Mouse (Mus musculus) stomach, embryonic 15.5 days (tissue): ENCODE data around the gene Prss41. TPM values are rescaled to one million over a fixed set of nuclear protein-coding genes. Genes with fewer than 3 reads are reported as not detected.
A peak's percentile ranks its signal among the peaks of the same experiment; 100 is the strongest.
"Not testable (repeated sequence)": the region's sequence is repeated elsewhere in the genome, so short reads cannot be mapped to it uniquely, and the experiment has no call there.

Source experiments
- ATAC-seq: fragments of 200-750 bp; cut with Nextera tagmentation; 2 replicates; pipeline ENCODE4 v1.8.0; 2017; ENCODE audit warnings: low read depth, moderate number of reproducible peaks, moderate TSS enrichment; ENCODE audit not compliant: insufficient read depth, low FRiP score
- H3K27ac ChIP-seq: fragments of 300-500 bp; sonication (generic); 2 replicates; pipeline ENCODE4 v1.5.1; 2015; ENCODE audit warnings: mild to moderate bottlenecking, inconsistent platforms
- H3K27me3 ChIP-seq: fragments of 300-500 bp; sonication (generic); replicated peaks from 2 replicates; pipeline ENCODE4 v1.6.1; 2015; ENCODE audit warnings: inconsistent platforms
- H3K36me3 ChIP-seq: fragments of 300-500 bp; sonication (generic); 2 replicates; pipeline ENCODE4 v1.6.1; 2015; ENCODE audit warnings: inconsistent platforms
- H3K4me1 ChIP-seq: fragments of 300-500 bp; sonication (generic); 2 replicates; pipeline ENCODE4 v1.6.1; 2015; ENCODE audit warnings: inconsistent platforms
- H3K4me2 ChIP-seq: fragments of 300-500 bp; sonication (generic); 2 replicates; pipeline ENCODE4 v1.6.1; 2015; ENCODE audit warnings: mild to moderate bottlenecking, inconsistent platforms
- H3K4me3 ChIP-seq: fragments of 300-500 bp; sonication (generic); replicated peaks from 2 replicates; pipeline ENCODE4 v1.5.1; 2015; ENCODE audit warnings: inconsistent platforms
- H3K9ac ChIP-seq: fragments of 300-500 bp; sonication (generic); 2 replicates; pipeline ENCODE4 v1.6.1; 2015; ENCODE audit warnings: inconsistent platforms
- H3K9me3 ChIP-seq: fragments of 300-500 bp; sonication (generic); 2 replicates; pipeline ENCODE4 v1.6.1; 2016; ENCODE audit warnings: inconsistent platforms
- WGBS: fragments of 180-500 bp; shearing (Covaris S2); methylation state at CpG from one replicate; pipeline ENCODE4 v1.1.7; 2015; 5-methylcytosine and 5-hydroxymethylcytosine counted together
- polyA plus RNA-seq: library from polyadenylated mRNA; unstranded; fragments of >200 nt; fragmentation: Nextera tagmentation; extraction: Ambion mirVana; gene quantifications from 2 replicates; pipeline ENCODE4 v1.2.1, GENCODE M21; 2015

The Prss41 gene
- 1.6 and 1.9 TPM in 2 replicates for polyA plus RNA-seq

GRCm38 (mm10) chr17:23843812-23844273 is at the start of gene Prss41, which contains the start of gene Prss32:
Gene Prss41, minus strand, starts transcription at chr17:23844172.
Gene Prss32, plus strand, starts transcription at chr17:23843855.
- peak; percentile 35 for ATAC-seq
- H3K4me3 ChIP-seq: peak within 1 kb of the TSS; percentile 13; the same call in 1 of the 2 replicates
- 13% methylated on average over 19 of the region's 19 CpGs for WGBS

GRCm38 (mm10) chr17:23880576-23880975 is 36.6 kb upstream of the Prss41 start, which contains the start of the genes Dcpp1 and Dcpp2:
Gene Dcpp1, plus strand, starts transcription at chr17:23880876.
Gene Dcpp2, plus strand, starts transcription at chr17:23880880.
- 53% methylated on average over 4 of the region's 4 CpGs for WGBS

More at GRCm38 (mm10) chr17:23843812-23844273, at the start of gene Prss41, which contains the start of gene Prss32:
- Histone ChIP-seq H3K27ac (no peak within 1 kb of the TSS), H3K27me3 (no peaks in the 10 kb centered on the region), H3K9ac (no peak within 1 kb of the TSS), H3K9me3 (no peaks in the 10 kb centered on the region), H3K36me3 (no peaks in the 10 kb centered on the region), H3K4me2 (peak within 1 kb of the TSS; percentile 36), H3K4me1 (no peaks in the 10 kb centered on the region)

GRCm38 (mm10) chr17:23877166-23877565 is 33.2 kb upstream of the Prss41 start:
- ATAC-seq: no peak
- no peaks in the 10 kb centered on the region for H3K27me3 ChIP-seq
- no peaks in the 10 kb centered on the region for H3K9me3 ChIP-seq
- no peaks in the 10 kb centered on the region for H3K36me3 ChIP-seq
- no peak overlapping the region for H3K27ac ChIP-seq
- no peak overlapping the region for H3K9ac ChIP-seq
- no peak overlapping the region for H3K4me2 ChIP-seq
- 0 out of 2 replicates have a peak, but pooled peaks cover 5% of the 10 kb centered on the region for H3K4me1 ChIP-seq
- H3K4me3 ChIP-seq: no peak overlapping the region
- 90% methylated on average over 2 of the region's 2 CpGs for WGBS

More at GRCm38 (mm10) chr17:23880576-23880975, 36.6 kb upstream of the Prss41 start, which contains the start of the genes Dcpp1 and Dcpp2:
- H3K27ac ChIP-seq, H3K4me1 ChIP-seq, H3K4me3 ChIP-seq, ATAC-seq, H3K9me3 ChIP-seq, H3K4me2 ChIP-seq, H3K27me3 ChIP-seq, H3K9ac ChIP-seq, H3K36me3 ChIP-seq: not testable (repeated sequence)

DNA sequence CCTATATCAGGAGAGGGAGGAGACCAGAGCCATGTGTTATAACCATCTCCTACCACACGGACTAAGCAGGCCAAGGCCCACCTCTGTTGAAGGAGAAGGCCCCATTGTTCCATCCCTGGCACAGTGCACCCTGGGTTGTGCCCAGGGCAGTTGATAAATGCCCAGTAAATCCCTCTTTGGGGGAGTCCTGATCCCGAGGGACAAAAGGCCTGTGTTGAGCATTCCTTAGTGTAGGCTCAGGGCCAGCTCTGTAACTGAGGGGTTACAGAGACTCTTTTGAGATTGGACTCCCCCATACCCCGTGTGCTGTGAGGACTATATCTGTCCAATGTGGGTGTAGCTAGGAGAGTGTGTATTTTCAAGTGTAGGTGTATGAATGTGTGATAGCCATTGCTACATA is 32.8 kb upstream of the Prss41 start:
- H3K4me1 ChIP-seq: 0 out of 2 replicates have a peak, but pooled peaks cover 5% of the 10 kb centered on the region
- WGBS: 67% methylated on average over 3 of the region's 3 CpGs
- H3K27me3 ChIP-seq: no peaks in the 10 kb centered on the region
- H3K4me2 ChIP-seq: no peak overlapping the region
- H3K9ac ChIP-seq: no peak overlapping the region
- no peak overlapping the region for H3K4me3 ChIP-seq
- no peaks in the 10 kb centered on the region for H3K36me3 ChIP-seq
- H3K9me3 ChIP-seq: no peaks in the 10 kb centered on the region
- H3K27ac ChIP-seq: no peak overlapping the region
- ATAC-seq: peak; percentile 55; the same call in 1 of the 2 replicates

DNA sequence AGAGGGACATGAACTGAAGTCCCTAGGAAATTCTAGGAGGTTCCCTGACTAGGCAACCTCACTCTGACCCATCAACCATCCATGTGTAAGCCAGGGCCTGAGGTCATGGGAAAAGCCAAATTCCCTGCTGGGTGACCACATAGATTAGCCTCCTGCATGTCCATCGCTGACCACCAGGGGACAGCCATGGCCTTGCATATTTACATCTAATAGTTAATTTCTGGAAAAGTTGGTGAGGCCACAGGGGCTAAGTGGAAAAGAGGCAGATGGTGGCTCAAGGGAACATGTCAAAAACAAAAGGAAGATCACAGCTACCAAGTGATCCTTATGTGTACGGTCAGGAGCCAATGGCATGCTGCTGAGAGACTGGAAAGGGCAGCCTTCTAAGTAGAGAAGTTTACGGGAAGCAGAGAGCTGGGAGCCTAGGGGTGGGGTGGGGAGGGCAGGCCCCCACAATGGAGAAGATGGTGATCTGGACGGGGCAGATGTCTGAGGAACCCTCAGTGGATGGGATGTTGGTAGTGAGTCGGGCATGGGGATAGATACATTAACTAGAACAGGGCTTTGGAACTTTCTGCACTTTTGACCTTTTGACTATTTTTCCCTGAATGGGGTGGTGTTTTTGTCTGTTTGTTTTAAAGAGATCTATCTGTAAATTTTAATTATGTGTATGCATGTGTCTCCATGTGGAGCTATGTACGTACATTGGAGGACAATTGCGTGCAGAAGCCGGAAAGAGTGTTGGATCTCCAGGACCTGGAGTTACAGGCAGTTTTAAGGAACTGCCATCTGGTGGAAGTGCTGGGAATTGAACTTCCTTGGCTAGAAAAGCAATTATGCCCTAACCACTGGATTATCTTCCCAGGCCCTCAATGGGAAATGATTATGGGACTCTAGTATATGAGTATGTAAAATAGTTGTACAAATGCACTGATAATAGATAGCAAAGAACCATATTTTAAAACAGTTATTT is 30.2 kb upstream of the Prss41 start:
- H3K9me3 ChIP-seq: no peaks in the 10 kb centered on the region
- H3K27me3 ChIP-seq: no peaks in the 10 kb centered on the region
- 0 out of 2 replicates have a peak, but pooled peaks cover 5% of the 10 kb centered on the region for H3K4me1 ChIP-seq
- 31% methylated on average over 8 of the region's 8 CpGs for WGBS
- no peak overlapping the region for H3K4me2 ChIP-seq
- H3K36me3 ChIP-seq: no peaks in the 10 kb centered on the region
- no peak for ATAC-seq
- no peak overlapping the region for H3K4me3 ChIP-seq
- no peak overlapping the region for H3K9ac ChIP-seq
- no peak overlapping the region for H3K27ac ChIP-seq

DNA sequence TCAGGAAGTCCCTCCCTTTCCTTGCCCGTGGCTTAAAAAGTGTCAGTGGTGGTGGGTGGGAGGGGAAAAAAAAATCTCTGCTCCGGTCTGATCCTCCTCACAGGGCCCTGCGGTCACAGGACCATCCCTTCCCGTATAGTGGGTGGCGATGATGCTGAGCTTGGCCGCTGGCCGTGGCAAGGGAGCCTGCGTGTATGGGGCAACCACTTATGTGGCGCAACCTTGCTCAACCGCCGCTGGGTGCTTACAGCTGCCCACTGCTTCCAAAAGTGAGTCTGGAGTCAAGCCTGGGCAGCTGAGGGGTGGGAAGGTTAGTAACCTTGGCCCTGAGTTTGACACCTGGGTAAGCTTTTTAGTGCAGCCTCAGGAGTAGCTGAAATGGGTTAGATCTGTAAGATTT is 24.5 kb upstream of the Prss41 start:
- Histone ChIP-seq H3K4me2 (no peak overlapping the region), H3K9ac (no peak overlapping the region), H3K4me1 (no peaks in the 10 kb centered on the region), H3K9me3 (no peaks in the 10 kb centered on the region), H3K27me3 (no peaks in the 10 kb centered on the region), H3K4me3 (no peak overlapping the region), H3K27ac (no peak overlapping the region), H3K36me3 (no peaks in the 10 kb centered on the region)
- 87% methylated on average over 11 of the region's 11 CpGs for WGBS
- no peak for ATAC-seq

DNA sequence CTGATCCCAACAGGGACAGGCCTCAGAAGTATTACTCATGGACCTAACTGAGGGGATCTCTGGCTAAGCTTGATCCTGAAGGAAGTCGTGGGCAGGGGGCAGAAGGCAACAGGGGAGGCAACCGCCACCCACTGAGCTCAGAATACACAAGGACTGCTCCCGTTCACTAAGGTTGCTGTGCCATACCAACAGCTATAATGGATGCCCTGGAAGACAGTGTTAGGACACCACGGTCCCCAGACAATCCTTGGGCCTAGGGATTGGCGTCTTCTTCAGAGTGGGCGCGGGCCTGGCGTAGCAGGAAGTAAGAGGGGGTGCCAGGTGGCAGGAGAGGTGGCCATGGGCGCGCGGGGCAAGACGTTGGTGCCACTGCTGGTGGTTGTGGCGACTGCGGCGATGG is 23.8 kb upstream of the Prss41 start, which contains the start of gene Prss21:
Gene Prss21, plus strand, starts transcription at position 301 of the 400 bp plus-strand sequence.
- Histone ChIP-seq H3K4me1 (no peaks in the 10 kb centered on the region), H3K9me3 (no peaks in the 10 kb centered on the region), H3K27me3 (no peaks in the 10 kb centered on the region), H3K4me3 (no peak within 1 kb of the TSS), H3K4me2 (no peak within 1 kb of the TSS), H3K27ac (no peak within 1 kb of the TSS), H3K36me3 (no peaks in the 10 kb centered on the region), H3K9ac (no peak within 1 kb of the TSS)
- WGBS: 89% methylated on average over 15 of the region's 15 CpGs
- ATAC-seq: no peak

DNA sequence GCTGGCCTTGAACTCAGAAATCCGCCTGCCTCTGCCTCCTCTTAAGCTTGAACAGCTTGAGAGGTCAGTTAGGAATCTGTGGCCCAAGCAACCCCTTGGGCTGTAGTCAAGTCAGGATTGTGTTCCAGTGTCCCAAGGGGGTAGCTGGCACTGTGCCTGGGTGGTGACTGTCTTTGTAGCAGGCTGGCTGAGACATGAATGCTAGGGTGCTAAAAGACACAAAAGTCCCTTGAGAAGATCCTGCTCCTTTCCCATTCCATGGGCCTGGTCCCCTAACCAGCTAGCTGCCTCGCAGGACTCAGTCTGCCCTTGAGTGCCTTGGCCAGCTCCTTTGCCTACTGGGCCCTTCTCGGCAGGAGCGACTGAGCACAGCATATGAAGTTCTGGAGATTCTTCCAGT is 19.0 kb upstream of the Prss41 start:
- no peaks in the 10 kb centered on the region for H3K9me3 ChIP-seq
- WGBS: 87% methylated on average over 4 of the region's 4 CpGs
- no peaks in the 10 kb centered on the region for H3K36me3 ChIP-seq
- no peak overlapping the region for H3K4me3 ChIP-seq
- H3K4me2 ChIP-seq: no peak overlapping the region
- no peaks in the 10 kb centered on the region for H3K4me1 ChIP-seq
- no peak overlapping the region for H3K27ac ChIP-seq
- H3K27me3 ChIP-seq: no peaks in the 10 kb centered on the region
- no peak overlapping the region for H3K9ac ChIP-seq
- ATAC-seq: no peak

- Histone ChIP-seq H3K36me3 (no peaks in the 10 kb centered on the region), H3K4me1 (0 out of 2 replicates have a peak, but pooled peaks cover 4% of the 10 kb centered on the region), H3K27me3 (no peaks in the 10 kb centered on the region), H3K4me2 (no peak overlapping the region), H3K4me3 (no peak overlapping the region), H3K27ac (0 out of 2 replicates have a peak overlapping the region, but pooled peaks have one; percentile 40), H3K9ac (no peak overlapping the region), H3K9me3 (no peaks in the 10 kb centered on the region)
- peak; percentile 79 for ATAC-seq
- 44% methylated on average over 2 of the region's 2 CpGs for WGBS
Observed at GRCm38 (mm10) chr17:23857913-23858312, 13.9 kb upstream of the Prss41 start.

- Histone ChIP-seq H3K4me2 (no peak overlapping the region), H3K9me3 (no peaks in the 10 kb centered on the region), H3K9ac (no peak overlapping the region), H3K4me3 (no peak overlapping the region), H3K27ac (no peak overlapping the region), H3K36me3 (no peaks in the 10 kb centered on the region), H3K4me1 (0 out of 2 replicates have a peak, but pooled peaks cover 4% of the 10 kb centered on the region), H3K27me3 (no peaks in the 10 kb centered on the region)
- 84% methylated on average over 6 of the region's 6 CpGs for WGBS
- no peak for ATAC-seq
Observed at GRCm38 (mm10) chr17:23857193-23857592, 13.2 kb upstream of the Prss41 start.

DNA sequence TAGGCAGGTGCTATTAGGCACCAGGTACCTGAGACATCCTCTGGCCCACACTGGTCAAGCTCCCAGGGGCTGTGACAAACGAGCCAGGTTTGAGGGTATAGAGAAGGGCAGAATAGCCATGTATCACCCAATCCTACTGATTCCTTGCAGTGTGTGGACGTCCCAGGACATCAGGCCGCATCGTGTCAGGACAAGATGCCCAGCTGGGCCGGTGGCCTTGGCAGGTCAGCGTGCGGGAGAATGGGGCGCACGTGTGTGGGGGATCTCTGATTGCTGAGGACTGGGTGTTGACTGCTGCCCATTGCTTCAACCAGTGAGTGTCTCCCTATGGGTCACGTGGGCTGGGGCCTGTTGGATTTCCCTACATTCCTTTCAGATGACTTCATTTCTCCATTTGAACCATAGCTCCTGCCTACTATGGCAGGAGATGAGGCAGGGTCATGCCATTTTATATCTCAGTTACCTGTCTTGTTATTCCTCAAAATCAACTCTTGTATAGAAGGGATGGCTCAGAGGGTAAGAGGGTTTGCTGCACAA is 10.3 kb upstream of the Prss41 start:
- H3K27me3 ChIP-seq: no peaks in the 10 kb centered on the region
- H3K9me3 ChIP-seq: no peaks in the 10 kb centered on the region
- H3K27ac ChIP-seq: no peak overlapping the region
- no peak overlapping the region for H3K4me2 ChIP-seq
- H3K4me1 ChIP-seq: 0 out of 2 replicates have a peak, but pooled peaks cover 4% of the 10 kb centered on the region
- 88% methylated on average over 10 of the region's 10 CpGs for WGBS
- no peak for ATAC-seq
- no peak overlapping the region for H3K9ac ChIP-seq
- H3K36me3 ChIP-seq: no peaks in the 10 kb centered on the region
- no peak overlapping the region for H3K4me3 ChIP-seq
